Mouse (Mus musculus) kidney, embryonic 16.5 days (tissue): Measurements from ENCODE around the gene Tubg2. TPM values are rescaled to one million over a fixed set of nuclear protein-coding genes. Genes with fewer than 3 reads are reported as not detected.

Experiments
- ATAC-seq: fragments of 200-750 bp; cut with Nextera tagmentation; 2 replicates; pipeline ENCODE4 v1.8.0; 2017; ENCODE audit warnings: moderate TSS enrichment; ENCODE audit not compliant: low FRiP score, low TSS enrichment
- H3K27ac ChIP-seq: fragments of 300-500 bp; sonication (generic); 2 replicates; pipeline ENCODE4 v1.5.1; 2014; ENCODE audit warnings: low read length
- H3K27me3 ChIP-seq: fragments of 300-500 bp; sonication (generic); 2 replicates; pipeline ENCODE4 v1.6.1; 2014; ENCODE audit warnings: low read length, control low read depth, mixed read lengths; ENCODE audit not compliant: insufficient read depth
- H3K36me3 ChIP-seq: fragments of 300-500 bp; sonication (generic); 2 replicates; pipeline ENCODE4 v1.6.1; 2014; ENCODE audit warnings: low read length, control low read depth, mixed read lengths; ENCODE audit not compliant: insufficient read depth
- H3K4me1 ChIP-seq: fragments of 300-500 bp; sonication (generic); 2 replicates; pipeline ENCODE4 v1.6.1; 2014; ENCODE audit warnings: low read length, control low read depth, mixed read lengths; ENCODE audit not compliant: insufficient read depth
- H3K4me2 ChIP-seq: fragments of 300-500 bp; sonication (generic); replicated peaks from 2 replicates; pipeline ENCODE4 v1.6.1; 2014; ENCODE audit warnings: low read depth, low read length
- H3K4me3 ChIP-seq: fragments of 300-500 bp; sonication (generic); 2 replicates; pipeline ENCODE4 v1.5.1; 2014; ENCODE audit warnings: mild to moderate bottlenecking, low read length
- H3K9ac ChIP-seq: fragments of 300-500 bp; sonication (generic); replicated peaks from 2 replicates; pipeline ENCODE4 v1.6.1; 2014; ENCODE audit warnings: low read length
- H3K9me3 ChIP-seq: fragments of 300-500 bp; sonication (generic); 2 replicates; pipeline ENCODE4 v1.6.1; 2016; ENCODE audit warnings: low read length, control low read depth
- WGBS: fragments of 180-500 bp; shearing (Covaris S2); extraction: QIAGEN DNeasy Blood & Tissue Kit; methylation state at CpG from one replicate; pipeline ENCODE4 v1.1.7; 2014; 5-methylcytosine and 5-hydroxymethylcytosine counted together
- microRNA-seq: library from miRNA; unstranded; fragments of <30 nt; microRNA quantifications from one replicate; pipeline ENCODE4, GENCODE M21; 2016
- polyA plus RNA-seq: library from polyadenylated mRNA; unstranded; fragments of >200 nt; fragmentation: Nextera tagmentation; extraction: Ambion mirVana; gene quantifications from 2 replicates; pipeline ENCODE4 v1.2.1, GENCODE M21; 2015

The Tubg2 gene
- polyA plus RNA-seq, 1 experiment from 2014 or later, result 4.2 TPM

DNA sequence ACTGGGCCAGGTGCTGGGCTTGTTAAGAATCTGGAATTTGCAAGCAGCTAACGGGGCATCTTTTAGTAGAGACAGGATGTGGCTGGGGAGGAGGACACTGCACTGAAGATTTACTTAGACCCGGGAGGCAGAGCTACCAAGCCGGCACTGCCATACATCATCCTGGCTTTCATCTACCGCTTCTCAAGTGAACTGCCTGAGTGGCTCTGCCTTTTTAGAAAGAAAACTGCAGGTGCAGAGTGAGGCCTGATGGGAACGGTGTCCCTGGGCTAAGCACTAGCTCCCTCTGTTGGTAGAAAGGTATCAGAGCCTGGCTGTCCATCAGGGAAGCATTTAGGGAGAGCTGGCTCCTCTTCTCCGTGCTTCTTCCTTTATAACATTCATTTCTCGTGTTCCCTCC is 45.3 kb downstream of the Tubg2 start:
- Histone ChIP-seq H3K4me2 (no peak overlapping the region), H3K27me3 (no peaks in the 10 kb centered on the region), H3K27ac (no peak overlapping the region), H3K4me3 (no peak overlapping the region), H3K9me3 (no peaks in the 10 kb centered on the region), H3K9ac (no peak overlapping the region), H3K36me3 (peaks cover 76% of the 10 kb centered on the region), H3K4me1 (no peaks in the 10 kb centered on the region)
- WGBS, result 15% methylated on average over 7 of the region's 7 CpGs
- no peak for ATAC-seq

Small RNA genes lying within 50 kb of the gene (microRNA-seq; reads per million reads assigned to microRNA genes)
- not detected for gene Gm27626

Other genes with a start within 250 kb of the Tubg2 start
- 47.9 and 54.4 TPM in 2 replicates for gene Stat3, start 216.4 kb upstream of the Tubg2 start, polyA plus RNA-seq
- gene Cavin1, start 185.0 kb upstream of the Tubg2 start, polyA plus RNA-seq, result 140 and 161 TPM in 2 replicates
- gene Atp6v0a1, start 146.5 kb upstream of the Tubg2 start, polyA plus RNA-seq, result 42.2 and 45.3 TPM in 2 replicates
- gene Naglu, start 85.9 kb upstream of the Tubg2 start, polyA plus RNA-seq, result 18.6 and 23.0 TPM in 2 replicates
- gene Hsd17b1, start 77.5 kb upstream of the Tubg2 start, polyA plus RNA-seq, result 0.77 TPM in 1 of 2 replicates, not detected in the other
- 54.3 and 57.9 TPM in 2 replicates for gene Coasy, start 73.3 kb upstream of the Tubg2 start, polyA plus RNA-seq
- 51.9 and 58.9 TPM in 2 replicates for gene Mlx, start 68.6 kb upstream of the Tubg2 start, polyA plus RNA-seq
- 40.0 and 40.1 TPM in 2 replicates for gene Psmc3ip, start 60.5 kb upstream of the Tubg2 start, polyA plus RNA-seq
- gene Retreg3, start 36.0 kb upstream of the Tubg2 start, polyA plus RNA-seq, result 21.9 and 23.2 TPM in 2 replicates
- 98.1 and 98.2 TPM in 2 replicates for gene Tubg1, start 36.0 kb upstream of the Tubg2 start, polyA plus RNA-seq
- 2.2 TPM in 2 replicates for gene Cntnap1, start 14.6 kb downstream of the Tubg2 start, polyA plus RNA-seq
- 18.7 and 19.2 TPM in 2 replicates for gene Plekhh3, start 15.4 kb downstream of the Tubg2 start, polyA plus RNA-seq
- gene Ccr10, start 19.5 kb downstream of the Tubg2 start, polyA plus RNA-seq, result 0.50 and 0.76 TPM in 2 replicates
- gene Ezh1, start 70.6 kb downstream of the Tubg2 start, polyA plus RNA-seq, result 25.1 and 29.5 TPM in 2 replicates
- 246 and 270 TPM in 2 replicates for gene Ramp2, start 90.1 kb downstream of the Tubg2 start, polyA plus RNA-seq
- gene Vps25, start 97.8 kb downstream of the Tubg2 start, polyA plus RNA-seq, result 154 TPM in 2 replicates
- gene Wnk4, start 104.7 kb downstream of the Tubg2 start, polyA plus RNA-seq, result 30.5 and 39.5 TPM in 2 replicates
- 1.7 and 3.2 TPM in 2 replicates for gene Cntd1, start 123.1 kb downstream of the Tubg2 start, polyA plus RNA-seq
- 197 and 200 TPM in 2 replicates for gene Coa3, start 123.2 kb downstream of the Tubg2 start, polyA plus RNA-seq
- gene Becn1, start 146.4 kb downstream of the Tubg2 start, polyA plus RNA-seq, result 176 and 188 TPM in 2 replicates
- gene Psme3, start 160.3 kb downstream of the Tubg2 start, polyA plus RNA-seq, result 142 and 148 TPM in 2 replicates
- gene Aoc2, start 169.2 kb downstream of the Tubg2 start, polyA plus RNA-seq, result 1.7 and 2.0 TPM in 2 replicates
- 0.86 and 1.3 TPM in 2 replicates for gene Aoc3, start 174.7 kb downstream of the Tubg2 start, polyA plus RNA-seq
- gene G6pc, start 211.7 kb downstream of the Tubg2 start, polyA plus RNA-seq, result 2.8 and 3.6 TPM in 2 replicates